Mouse (Mus musculus) CH12.LX (cell line): ENCODE data around the gene Aptx.

ENCODE experiments used
- CTCF ChIP-seq, 2 experiments: IDR thresholded peaks in 1 of 2; conservative IDR thresholded peaks in 1 of 2; 2 replicates each; pipeline ENCODE4 v1.5.1; 2011 to 2012; ENCODE audit warnings: low read depth in 2 of 2, low read length in 2 of 2, improper control_type of control experiment in 1 of 2, inconsistent platforms in 1 of 2, mild to moderate bottlenecking in 1 of 2, moderate library complexity in 1 of 2
- EP300 ChIP-seq: IDR thresholded peaks from 2 replicates; pipeline ENCODE4 v1.6.1; 2011; ENCODE audit warnings: low read length, improper control_type of control experiment
- MEF2A ChIP-seq: IDR thresholded peaks from 2 replicates; pipeline ENCODE4 v1.6.1; 2014; ENCODE audit warnings: low read depth, mild to moderate bottlenecking, inconsistent platforms, low read length, improper control_type of control experiment, borderline replicate concordance
- POLR2A ChIP-seq: IDR thresholded peaks from 2 replicates; pipeline ENCODE4 v1.6.1; 2011; ENCODE audit warnings: low read depth, mild to moderate bottlenecking, improper control_type of control experiment, low read length
- TBP ChIP-seq: conservative IDR thresholded peaks from 2 replicates; pipeline ENCODE4 v1.6.1; 2011; ENCODE audit warnings: low read depth, low read length, improper control_type of control experiment
- UBTF ChIP-seq: IDR thresholded peaks from 2 replicates; pipeline ENCODE4 v1.6.1; 2012; ENCODE audit warnings: low read depth, mild to moderate bottlenecking, inconsistent platforms, low read length, improper control_type of control experiment, moderate library complexity
- ZC3H11A ChIP-seq: IDR thresholded peaks from 2 replicates; pipeline ENCODE4 v1.6.1; 2012; ENCODE audit warnings: low read depth, mild to moderate bottlenecking, inconsistent platforms, low read length, improper control_type of control experiment
- ZKSCAN1 ChIP-seq: IDR thresholded peaks from 2 replicates; pipeline ENCODE4 v1.6.1; 2012; ENCODE audit warnings: low read depth, inconsistent platforms, low read length, improper control_type of control experiment, borderline replicate concordance
- ZMIZ1 ChIP-seq: IDR thresholded peaks from 2 replicates; pipeline ENCODE4 v1.6.1; 2012; ENCODE audit warnings: low read depth, mild to moderate bottlenecking, inconsistent platforms, low read length, improper control_type of control experiment

GRCm38 (mm10) chr4:40720910-40721309 lies 17.9 kb upstream of the Aptx start:
- no peak for TF ChIP-seq TBP
- TF ChIP-seq ZMIZ1, result no peak
- no peak for TF ChIP-seq CTCF (conservative IDR thresholded peaks at IDR 0.05 in 1 of 2, IDR thresholded peaks at IDR 0.05 in 1 of 2; ENCODE audit: low read depth in 2 of 2, low read length in 2 of 2)
- TF ChIP-seq ZKSCAN1, result no peak
- no peak for TF ChIP-seq ZC3H11A
- no peak for TF ChIP-seq UBTF
- no peak for TF ChIP-seq EP300
- TF ChIP-seq MEF2A, result no peak
- TF ChIP-seq POLR2A, result no peak
